Mouse (Mus musculus) limb, embryonic 12.5 days (tissue): ENCODE data around the gene Dusp11. TPM values are rescaled to one million over a fixed set of nuclear protein-coding genes. Genes with fewer than 3 reads are reported as not detected.
"Not testable (repeated sequence)": the region's sequence is repeated elsewhere in the genome, so short reads cannot be mapped to it uniquely, and the experiment has no call there.

Experiments used
- ATAC-seq: fragments of 200-750 bp; cut with Nextera tagmentation; 2 replicates; pipeline ENCODE4 v1.8.0; 2017; ENCODE audit warnings: low read depth, moderate TSS enrichment; ENCODE audit not compliant: insufficient number of reproducible peaks, insufficient read depth, low FRiP score, low TSS enrichment
- H3K27ac ChIP-seq: fragments of 300-500 bp; sonication (generic); 2 replicates; pipeline ENCODE4 v1.5.1; 2016; ENCODE audit warnings: mild to moderate bottlenecking, moderate library complexity
- H3K27me3 ChIP-seq: fragments of 300-500 bp; sonication (generic); 2 replicates; pipeline ENCODE4 v1.6.1; 2016; ENCODE audit warnings: mild to moderate bottlenecking, moderate library complexity
- H3K36me3 ChIP-seq: fragments of 300-500 bp; sonication (generic); 2 replicates; pipeline ENCODE4 v1.6.1; 2016; ENCODE audit warnings: mild to moderate bottlenecking, moderate library complexity
- H3K4me1 ChIP-seq: fragments of 300-500 bp; sonication (generic); replicated peaks from 2 replicates; pipeline ENCODE4 v1.6.1; 2016
- H3K4me2 ChIP-seq: fragments of 300-500 bp; sonication (generic); 2 replicates; pipeline ENCODE4 v1.6.1; 2016; ENCODE audit warnings: mild to moderate bottlenecking, moderate library complexity
- H3K4me3 ChIP-seq: fragments of 300-500 bp; sonication (generic); replicated peaks from 2 replicates; pipeline ENCODE4 v1.5.1; 2016; ENCODE audit warnings: mild to moderate bottlenecking
- H3K9ac ChIP-seq: fragments of 300-500 bp; sonication (generic); replicated peaks from 2 replicates; pipeline ENCODE4 v1.6.1; 2016; ENCODE audit warnings: mild to moderate bottlenecking, moderate library complexity
- H3K9me3 ChIP-seq: fragments of 300-500 bp; sonication (generic); 2 replicates; pipeline ENCODE4 v1.6.1; 2016; ENCODE audit warnings: mild to moderate bottlenecking, moderate library complexity
- WGBS: fragments of 180-500 bp; shearing (Covaris S2); methylation state at CpG from one replicate; pipeline ENCODE4 v1.1.7; 2016; 5-methylcytosine and 5-hydroxymethylcytosine counted together
- polyA plus RNA-seq: library from polyadenylated mRNA; unstranded; fragments of >200 nt; fragmentation: Nextera tagmentation; extraction: Ambion mirVana; gene quantifications from 2 replicates; pipeline ENCODE4 v1.2.1, GENCODE M21; 2016

Gene Dusp11
- polyA plus RNA-seq, 1 experiment from 2014 or later: 46.0 TPM

GRCm38 (mm10) chr6:85974941-85975617 is 13.6 kb upstream of the Dusp11 start:
- H3K9me3 ChIP-seq: peaks cover 8% of the 10 kb centered on the region
- H3K4me3 ChIP-seq: no peak overlapping the region
- no peak overlapping the region for H3K9ac ChIP-seq
- no peak overlapping the region for H3K27ac ChIP-seq
- no peak for ATAC-seq
- H3K27me3 ChIP-seq: no peaks in the 10 kb centered on the region; the same call in 1 of the 2 replicates
- H3K36me3 ChIP-seq: no peaks in the 10 kb centered on the region
- H3K4me1 ChIP-seq: no peaks in the 10 kb centered on the region
- no peak overlapping the region for H3K4me2 ChIP-seq
- 43% methylated on average over 10 of the region's 10 CpGs for WGBS

DNA sequence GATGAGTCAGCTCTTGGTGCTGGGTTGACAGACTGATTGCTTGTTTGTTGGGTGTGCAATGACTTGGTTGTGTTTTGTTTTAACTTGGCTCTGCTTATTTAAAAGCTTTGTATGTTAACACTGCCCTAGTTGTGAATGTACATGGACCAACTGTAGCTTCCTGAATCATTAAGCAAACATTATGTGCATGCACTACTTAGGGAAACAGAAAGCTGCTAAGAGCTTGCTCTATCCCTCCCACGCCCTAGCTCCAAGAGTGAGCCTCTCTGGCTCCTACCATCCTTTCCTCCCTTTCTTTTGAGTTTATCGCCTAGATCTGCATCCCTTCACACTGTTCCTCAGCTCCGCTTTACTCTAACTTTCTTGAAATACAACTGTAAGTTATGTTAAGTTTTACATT is 11.9 kb upstream of the Dusp11 start:
- WGBS: 69% methylated on average over 3 of the region's 3 CpGs
- H3K4me3 ChIP-seq: no peak overlapping the region
- H3K4me2 ChIP-seq: no peak overlapping the region
- no peak overlapping the region for H3K9ac ChIP-seq
- no peaks in the 10 kb centered on the region; the same call in 1 of the 2 replicates for H3K27me3 ChIP-seq
- no peak overlapping the region for H3K27ac ChIP-seq
- H3K36me3 ChIP-seq: no peaks in the 10 kb centered on the region
- no peaks in the 10 kb centered on the region for H3K4me1 ChIP-seq
- no peak for ATAC-seq
- H3K9me3 ChIP-seq: 0 out of 2 replicates have a peak, but pooled peaks cover 1% of the 10 kb centered on the region

- no peak overlapping the region for H3K4me2 ChIP-seq
- no peaks in the 10 kb centered on the region for H3K4me1 ChIP-seq
- no peak overlapping the region for H3K27ac ChIP-seq
- H3K9ac ChIP-seq: no peak overlapping the region
- no peaks in the 10 kb centered on the region; the same call in 1 of the 2 replicates for H3K27me3 ChIP-seq
- H3K4me3 ChIP-seq: no peak overlapping the region
- no peak for ATAC-seq
- WGBS: 78% methylated on average over 3 of the region's 3 CpGs
- no peaks in the 10 kb centered on the region for H3K36me3 ChIP-seq
- no peaks in the 10 kb centered on the region for H3K9me3 ChIP-seq
Measured at GRCm38 (mm10) chr6:85972699-85973098, 11.2 kb upstream of the Dusp11 start.

- H3K4me2 ChIP-seq: no peak overlapping the region
- no peak overlapping the region for H3K4me3 ChIP-seq
- H3K9me3 ChIP-seq: no peaks in the 10 kb centered on the region
- no peaks in the 10 kb centered on the region; the same call in 1 of the 2 replicates for H3K27me3 ChIP-seq
- H3K4me1 ChIP-seq: no peaks in the 10 kb centered on the region
- no peaks in the 10 kb centered on the region for H3K36me3 ChIP-seq
- H3K27ac ChIP-seq: no peak overlapping the region
- ATAC-seq: no peak
- WGBS: 73% methylated on average over 2 of the region's 2 CpGs
- no peak overlapping the region for H3K9ac ChIP-seq
Measured at GRCm38 (mm10) chr6:85969889-85970288, 8.4 kb upstream of the Dusp11 start.

- no peak overlapping the region for H3K27ac ChIP-seq
- no peak overlapping the region for H3K4me2 ChIP-seq
- H3K9me3 ChIP-seq: no peaks in the 10 kb centered on the region
- no peaks in the 10 kb centered on the region for H3K36me3 ChIP-seq
- no peak overlapping the region for H3K9ac ChIP-seq
- 71% methylated on average over 4 of the region's 4 CpGs for WGBS
- no peak overlapping the region for H3K4me3 ChIP-seq
- H3K27me3 ChIP-seq: no peaks in the 10 kb centered on the region
- 0 out of 2 replicates have a peak, but pooled peaks cover 3% of the 10 kb centered on the region for H3K4me1 ChIP-seq
- no peak for ATAC-seq
Measured at GRCm38 (mm10) chr6:85966686-85967085, 5.2 kb upstream of the Dusp11 start.

DNA sequence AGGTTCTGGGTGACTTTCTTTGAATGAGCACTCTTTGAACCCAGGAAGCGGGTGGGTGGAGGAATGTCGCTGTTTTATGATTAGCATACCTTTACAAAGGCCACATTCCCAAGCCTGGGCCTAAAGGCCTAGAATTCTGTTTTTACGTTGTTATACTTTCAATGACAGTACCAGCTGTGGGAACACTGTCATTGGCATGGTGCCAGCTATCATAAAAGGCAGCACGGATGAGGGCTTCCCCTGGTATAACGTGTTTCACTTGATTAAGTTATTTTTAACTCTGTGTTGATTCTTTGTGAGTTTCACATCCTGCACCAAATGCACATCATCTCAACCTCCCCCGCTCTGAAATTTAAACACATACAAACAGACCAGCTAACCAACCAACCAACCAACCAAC is 4.6 kb upstream of the Dusp11 start:
- not testable (repeated sequence) for H3K27me3 ChIP-seq, H3K27ac ChIP-seq, H3K36me3 ChIP-seq, H3K9ac ChIP-seq, H3K9me3 ChIP-seq, ATAC-seq, H3K4me1 ChIP-seq, H3K4me2 ChIP-seq, H3K4me3 ChIP-seq
- 45% methylated on average over 6 of the region's 6 CpGs for WGBS

GRCm38 (mm10) chr6:85957581-85957980 is 3.9 kb downstream of the Dusp11 start:
- Histone ChIP-seq H3K4me2 (no peak overlapping the region), H3K27ac (no peak overlapping the region), H3K9ac (no peak overlapping the region), H3K36me3 (peaks cover 63% of the 10 kb centered on the region), H3K4me3 (no peak overlapping the region), H3K27me3 (no peaks in the 10 kb centered on the region), H3K9me3 (no peaks in the 10 kb centered on the region), H3K4me1 (peaks cover 12% of the 10 kb centered on the region)
- WGBS: 93% methylated on average over 3 of the region's 3 CpGs
- no peak for ATAC-seq

DNA sequence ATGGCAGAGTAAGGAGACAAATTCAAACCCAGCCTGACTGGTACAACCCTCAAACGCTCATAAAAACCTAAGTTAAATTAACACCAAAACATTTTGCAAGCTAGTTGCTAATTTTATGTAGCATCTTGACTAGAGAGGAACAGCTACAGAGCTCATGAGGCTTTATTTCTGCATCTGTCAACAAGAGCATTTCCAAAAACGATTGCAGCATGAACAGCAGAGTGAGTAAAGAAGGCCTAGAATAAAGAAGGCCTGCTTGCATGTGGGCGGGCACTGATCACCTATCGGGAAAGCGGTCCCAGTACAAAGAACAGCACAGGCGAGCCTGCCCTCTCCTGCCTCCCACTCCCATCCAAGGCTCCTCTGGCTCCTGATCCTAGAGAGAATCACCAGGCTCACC is 12.9 kb downstream of the Dusp11 start:
- Histone ChIP-seq H3K9ac (no peak overlapping the region), H3K4me3 (no peak overlapping the region), H3K9me3 (no peaks in the 10 kb centered on the region), H3K4me1 (no peaks in the 10 kb centered on the region), H3K27ac (no peak overlapping the region), H3K36me3 (peaks cover 99% of the 10 kb centered on the region), H3K27me3 (no peaks in the 10 kb centered on the region), H3K4me2 (no peak overlapping the region)
- 86% methylated on average over 6 of the region's 6 CpGs for WGBS
- ATAC-seq: no peak

- ATAC-seq: no peak
- no peaks in the 10 kb centered on the region for H3K27me3 ChIP-seq
- H3K9me3 ChIP-seq: no peaks in the 10 kb centered on the region
- H3K36me3 ChIP-seq: peaks cover 60% of the 10 kb centered on the region
- H3K4me3 ChIP-seq: no peak overlapping the region
- WGBS: 96% methylated on average over 3 of the region's 3 CpGs
- H3K4me1 ChIP-seq: no peaks in the 10 kb centered on the region
- no peak overlapping the region for H3K9ac ChIP-seq
- no peak overlapping the region for H3K4me2 ChIP-seq
- H3K27ac ChIP-seq: no peak overlapping the region
Measured at GRCm38 (mm10) chr6:85942469-85942868, 19.0 kb downstream of the Dusp11 start.

DNA sequence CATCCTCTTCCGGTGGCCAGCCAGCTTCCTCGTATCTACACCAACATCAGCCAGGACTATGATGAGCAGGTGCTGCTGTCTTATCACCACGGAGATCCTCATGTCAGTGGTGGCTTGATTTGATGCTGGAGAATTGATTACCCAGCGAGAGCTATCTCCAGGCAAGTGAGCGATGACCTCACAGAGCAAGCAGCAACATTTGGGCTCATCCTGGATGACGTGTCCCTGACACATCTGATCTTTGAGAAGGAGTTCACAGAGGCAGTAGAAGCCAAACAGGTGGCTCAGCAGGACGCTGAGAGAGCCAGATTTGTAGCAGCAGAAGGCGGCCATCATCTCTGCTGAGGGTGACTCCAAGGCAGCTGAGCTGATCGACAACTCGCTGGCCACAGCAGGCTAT is 22.8 kb downstream of the Dusp11 start:
- Histone ChIP-seq H3K27ac (no peak overlapping the region), H3K4me1 (peaks cover 4% of the 10 kb centered on the region; the same call in 1 of the 2 replicates), H3K4me3 (no peak overlapping the region), H3K27me3 (no peaks in the 10 kb centered on the region), H3K36me3 (peaks cover 25% of the 10 kb centered on the region), H3K9ac (no peak overlapping the region), H3K9me3 (no peaks in the 10 kb centered on the region), H3K4me2 (no peak overlapping the region)
- no peak for ATAC-seq
- WGBS: 74% methylated on average over 10 of the region's 10 CpGs

DNA sequence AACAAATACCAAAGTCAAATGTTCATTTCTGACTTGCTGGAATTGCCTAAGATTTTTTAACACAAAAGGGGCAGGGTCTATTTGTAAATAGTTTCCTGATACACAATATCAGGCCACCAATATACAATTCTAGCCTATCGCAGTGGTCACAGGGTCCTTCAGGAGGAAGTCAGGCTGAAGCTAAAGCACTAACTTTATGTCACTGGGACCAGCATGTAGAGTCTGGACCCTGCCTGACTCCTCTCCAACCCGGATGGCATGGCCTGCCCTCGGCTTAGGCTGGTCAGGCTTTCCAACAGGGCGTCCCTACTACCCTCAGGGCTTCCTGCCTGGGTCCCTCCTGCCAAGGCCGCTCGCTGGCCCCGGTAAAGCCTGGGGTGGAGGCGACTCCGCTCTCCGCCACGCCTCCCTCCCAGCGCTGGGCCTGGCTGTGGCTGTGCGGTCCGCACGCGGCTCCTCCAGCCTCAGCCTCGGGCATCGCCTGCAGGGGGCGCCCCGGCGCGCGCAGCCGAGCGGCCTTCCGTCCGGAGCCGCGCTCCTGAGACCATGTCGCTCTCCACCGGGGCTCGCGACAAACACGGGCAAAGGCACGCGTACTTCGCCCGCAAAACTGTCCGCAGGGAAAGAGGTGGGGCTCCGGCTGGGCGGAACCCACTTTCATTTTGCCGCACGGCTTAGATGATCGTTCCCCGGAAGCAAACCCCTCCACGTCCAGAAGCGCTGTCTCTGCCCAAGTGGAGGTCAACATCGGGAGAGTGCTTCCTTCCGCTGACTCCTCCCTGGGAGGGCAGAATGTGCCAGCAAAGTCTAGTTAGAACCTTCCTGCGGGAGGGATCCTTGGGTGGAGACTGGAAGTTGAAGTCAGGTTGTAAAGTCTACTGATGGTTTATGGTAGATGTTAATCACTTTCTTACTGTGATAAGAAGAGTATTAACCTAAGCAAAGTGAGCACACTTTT is 24.7 kb downstream of the Dusp11 start:
- WGBS: 2% methylated on average over 50 of the region's 50 CpGs
- Histone ChIP-seq H3K36me3 (peaks cover 16% of the 10 kb centered on the region), H3K4me3 (peak overlapping the region; percentile 48), H3K9ac (peak overlapping the region; percentile 64), H3K4me2 (peak overlapping the region; percentile 58), H3K27ac (peak overlapping the region; percentile 62; the same call in 1 of the 2 replicates)
- H3K27me3 ChIP-seq, H3K9me3 ChIP-seq, H3K4me1 ChIP-seq: not testable (repeated sequence)
- ATAC-seq: peak; percentile 97
